Mouse (Mus musculus): Measurements from ENCODE around the gene Cdyl2. TPM values are rescaled to one million over a fixed set of nuclear protein-coding genes. Genes with fewer than 3 reads are reported as not detected.

The Cdyl2 gene
- polyA plus RNA-seq, 2 experiments: 3.1 to 8.7 TPM

DNA sequence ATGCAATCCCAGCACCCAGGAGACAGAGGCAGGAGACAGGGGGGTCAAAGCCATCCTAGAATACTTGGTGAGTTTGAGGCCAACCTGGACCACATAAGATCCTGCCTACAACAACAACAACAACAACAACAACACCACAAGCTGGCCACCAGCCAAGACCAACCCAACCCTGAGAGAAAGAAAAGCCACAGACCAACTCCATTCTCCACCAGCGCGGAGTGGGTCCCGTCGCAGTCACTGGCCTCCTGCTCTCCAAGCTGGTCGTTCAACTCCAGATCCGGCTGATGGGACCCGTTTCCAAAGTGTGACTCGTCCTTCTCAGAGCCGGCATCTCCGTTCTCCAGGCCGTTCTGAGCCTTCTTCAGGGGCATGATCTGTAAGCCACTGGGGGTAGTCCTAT is 109.2 kb downstream of the Cdyl2 start:
- Histone ChIP-seq H3K4me2 (replicated peaks; ENCODE audit: low read depth, low read length, severe bottlenecking) (no peak overlapping the region), H3K9me3 (ENCODE audit: control insufficient read depth, low read length) (no peaks in the 10 kb centered on the region), H3K9ac (ENCODE audit: low read depth, low read length, severe bottlenecking) (no peak overlapping the region), H3K4me3 (replicated peaks; ENCODE audit: low read length) (no peak overlapping the region), H3K36me3 (ENCODE audit: control insufficient read depth, insufficient read depth, low read length) (peaks cover 3% of the 10 kb centered on the region; the same call in 1 of the 2 replicates), H3K27ac (replicated peaks; ENCODE audit: low read depth, low read length) (no peak overlapping the region), H3K4me1 (ENCODE audit: control insufficient read depth, insufficient read depth, low read length) (no peaks in the 10 kb centered on the region), H3K27me3 (ENCODE audit: control insufficient read depth, insufficient read depth, low read length) (no peaks in the 10 kb centered on the region)
- WGBS: 92% methylated on average over 8 of the region's 11 CpGs
- ATAC-seq (ENCODE audit: low FRiP score, low read depth): no peak
- TF ChIP-seq POLR2A (IDR thresholded peaks at IDR 0.05; ENCODE audit: borderline replicate concordance, extremely low read depth, insufficient read depth, insufficient read length): no peak
- no peak for DNase-seq (ENCODE audit: low spot score)

DNA sequence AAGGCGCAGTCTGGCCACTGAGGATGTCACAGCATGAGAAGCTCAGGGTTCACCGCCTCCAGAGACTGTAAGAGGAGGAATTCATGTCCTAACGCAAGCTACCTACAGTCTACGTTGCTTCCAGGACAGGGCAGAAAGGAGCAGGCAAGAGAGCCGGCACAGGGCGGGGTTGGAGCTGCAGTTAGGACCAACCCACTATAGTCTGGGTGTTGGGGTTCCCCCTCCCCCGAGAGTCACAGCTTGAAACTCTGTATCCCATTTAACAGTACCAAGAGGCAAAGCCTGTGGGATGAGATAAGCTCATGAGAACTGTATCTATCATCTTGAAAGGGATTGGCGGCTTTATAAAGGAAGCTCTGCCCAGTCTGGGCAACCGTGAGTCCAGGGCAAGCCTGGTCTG is 110.5 kb downstream of the Cdyl2 start:
- 73% methylated on average over 9 of the region's 9 CpGs for WGBS
- no peak overlapping the region for H3K4me3 ChIP-seq (replicated peaks; ENCODE audit: low read length)

DNA sequence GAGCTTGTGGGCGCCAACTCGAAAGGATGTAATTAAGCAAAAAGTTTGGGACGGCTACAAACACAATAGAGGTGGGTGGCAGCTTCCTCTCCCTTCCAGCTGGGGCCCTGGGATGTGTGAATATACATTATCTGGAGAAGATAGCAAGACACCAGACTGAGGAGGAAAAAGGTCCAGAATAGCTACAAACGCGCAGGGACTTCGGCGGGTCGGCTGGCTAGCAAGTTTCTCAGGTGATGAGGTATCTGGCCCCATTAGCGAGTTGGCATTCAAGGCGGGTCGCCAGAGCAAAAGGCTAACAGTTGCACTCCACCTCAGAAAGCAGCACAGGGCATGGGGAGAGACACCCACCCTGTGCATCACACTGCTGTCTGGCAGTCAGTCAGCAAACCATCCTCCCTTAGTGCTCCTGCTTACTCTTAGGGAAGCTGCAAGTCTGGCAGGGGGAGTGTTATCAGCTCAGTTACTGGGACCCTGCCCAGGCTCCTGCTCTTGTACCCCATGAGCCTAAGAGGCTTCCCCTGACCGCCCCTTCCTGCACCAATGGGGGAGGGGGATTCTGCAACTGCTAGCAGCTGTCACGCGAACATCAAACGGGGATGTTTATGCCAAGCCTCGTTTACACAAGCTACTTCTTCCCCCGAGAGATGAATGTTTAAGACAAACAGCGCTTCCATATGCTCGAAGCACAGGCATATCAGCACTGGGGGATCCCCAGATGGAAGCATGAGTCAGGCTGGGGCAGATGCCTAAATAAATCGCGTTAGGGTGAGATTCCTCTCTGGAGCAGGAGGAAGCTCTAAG is 111.4 kb downstream of the Cdyl2 start:
- H3K9ac ChIP-seq (ENCODE audit: low read depth, low read length, severe bottlenecking): no peak overlapping the region
- DNase-seq (ENCODE audit: low spot score) (no peak), ATAC-seq (ENCODE audit: low FRiP score, low read depth) (no peak)
- no peak overlapping the region for H3K27ac ChIP-seq (replicated peaks; ENCODE audit: low read depth, low read length)
- H3K4me2 ChIP-seq (replicated peaks; ENCODE audit: low read depth, low read length, severe bottlenecking): no peak overlapping the region
- 57% methylated on average over 21 of the region's 21 CpGs for WGBS
- no peak overlapping the region for H3K4me3 ChIP-seq (replicated peaks; ENCODE audit: low read length)
- H3K4me1 ChIP-seq (ENCODE audit: control insufficient read depth, insufficient read depth, low read length): no peaks in the 10 kb centered on the region
- peaks cover 3% of the 10 kb centered on the region; the same call in 1 of the 2 replicates for H3K36me3 ChIP-seq (ENCODE audit: control insufficient read depth, insufficient read depth, low read length)
- no peak for TF ChIP-seq POLR2A (IDR thresholded peaks at IDR 0.05; ENCODE audit: borderline replicate concordance, extremely low read depth, insufficient read depth, insufficient read length)
- H3K27me3 ChIP-seq (ENCODE audit: control insufficient read depth, insufficient read depth, low read length): no peaks in the 10 kb centered on the region
- no peaks in the 10 kb centered on the region for H3K9me3 ChIP-seq (ENCODE audit: control insufficient read depth, low read length)

More for the DNA sequence above, 110.5 kb downstream of the Cdyl2 start:
- DNase-seq (ENCODE audit: low spot score): no peak
- Histone ChIP-seq H3K4me2 (replicated peaks; ENCODE audit: low read depth, low read length, severe bottlenecking) (no peak overlapping the region), H3K9me3 (ENCODE audit: control insufficient read depth, low read length) (no peaks in the 10 kb centered on the region), H3K27me3 (ENCODE audit: control insufficient read depth, insufficient read depth, low read length) (no peaks in the 10 kb centered on the region), H3K36me3 (ENCODE audit: control insufficient read depth, insufficient read depth, low read length) (peaks cover 3% of the 10 kb centered on the region; the same call in 1 of the 2 replicates), H3K9ac (ENCODE audit: low read depth, low read length, severe bottlenecking) (no peak overlapping the region), H3K27ac (replicated peaks; ENCODE audit: low read depth, low read length) (no peak overlapping the region), H3K4me1 (ENCODE audit: control insufficient read depth, insufficient read depth, low read length) (no peaks in the 10 kb centered on the region)
- TF ChIP-seq POLR2A (IDR thresholded peaks at IDR 0.05; ENCODE audit: borderline replicate concordance, extremely low read depth, insufficient read depth, insufficient read length): no peak
- ATAC-seq (ENCODE audit: low FRiP score, low read depth): no peak

DNA sequence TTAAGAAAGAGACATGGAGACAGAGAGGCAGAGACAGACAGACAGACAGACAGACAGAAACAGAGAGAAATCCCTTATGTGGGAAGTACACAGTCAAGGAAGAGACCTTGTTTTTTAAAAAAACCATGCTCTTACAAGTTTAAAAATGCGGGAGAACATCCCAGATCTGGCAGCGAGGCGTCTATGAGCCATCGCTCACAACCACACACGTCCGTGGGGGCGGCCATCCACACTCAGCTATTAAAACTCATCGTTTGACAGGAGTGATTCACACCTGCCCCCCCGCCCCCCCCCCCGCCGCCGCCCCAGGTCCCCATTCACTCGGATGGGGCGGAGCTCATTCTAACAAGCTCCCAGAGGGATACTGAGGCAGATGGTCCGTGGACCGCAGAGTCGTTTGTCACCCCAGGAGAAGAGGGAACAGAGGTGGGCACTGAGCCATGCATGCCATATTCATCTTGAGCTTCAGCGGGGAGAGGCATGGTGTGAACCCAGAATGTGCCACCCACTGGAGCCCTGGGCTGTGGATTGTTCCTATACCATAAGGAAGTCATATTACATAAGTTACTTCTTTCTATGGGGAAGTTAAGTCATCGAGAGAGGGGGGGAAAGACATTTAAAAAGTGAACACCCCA is 113.0 kb downstream of the Cdyl2 start:
- no peak overlapping the region for H3K9ac ChIP-seq (ENCODE audit: low read depth, low read length, severe bottlenecking)
- no peak overlapping the region for H3K27ac ChIP-seq (replicated peaks; ENCODE audit: low read depth, low read length)
- 81% methylated on average over 19 of the region's 19 CpGs for WGBS
- H3K4me2 ChIP-seq (replicated peaks; ENCODE audit: low read depth, low read length, severe bottlenecking): no peak overlapping the region
- H3K4me1 ChIP-seq (ENCODE audit: control insufficient read depth, insufficient read depth, low read length): no peaks in the 10 kb centered on the region
- H3K27me3 ChIP-seq (ENCODE audit: control insufficient read depth, insufficient read depth, low read length): no peaks in the 10 kb centered on the region
- DNase-seq (ENCODE audit: low spot score): no peak
- no peaks in the 10 kb centered on the region for H3K9me3 ChIP-seq (ENCODE audit: control insufficient read depth, low read length)
- peaks cover 3% of the 10 kb centered on the region; the same call in 1 of the 2 replicates for H3K36me3 ChIP-seq (ENCODE audit: control insufficient read depth, insufficient read depth, low read length)
- TF ChIP-seq POLR2A (IDR thresholded peaks at IDR 0.05; ENCODE audit: borderline replicate concordance, extremely low read depth, insufficient read depth, insufficient read length): no peak
- no peak for ATAC-seq (ENCODE audit: low FRiP score, low read depth)
- no peak overlapping the region for H3K4me3 ChIP-seq (replicated peaks; ENCODE audit: low read length)

DNA sequence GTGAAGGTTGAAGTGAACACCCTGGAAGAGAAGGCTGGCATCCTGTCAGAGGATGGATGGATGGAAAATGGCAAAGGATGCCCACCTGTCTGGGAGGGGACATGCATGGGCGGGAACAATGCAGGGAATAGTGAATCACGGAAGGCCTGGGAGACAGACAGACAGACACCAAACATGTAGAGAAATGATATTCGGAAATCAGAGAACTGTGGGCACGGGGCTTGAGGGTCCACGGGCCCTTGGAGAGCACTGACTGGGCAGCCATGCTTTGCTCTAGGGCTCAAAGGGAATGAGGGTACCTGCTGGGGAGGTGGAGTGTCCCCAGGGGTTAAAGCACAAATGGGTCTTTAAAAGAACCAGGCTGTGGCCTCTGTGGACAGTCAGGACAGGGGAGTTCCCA is 113.6 kb downstream of the Cdyl2 start:
- 89% methylated on average over 5 of the region's 5 CpGs for WGBS
- no peak for ATAC-seq (ENCODE audit: low FRiP score, low read depth)
- H3K4me1 ChIP-seq (ENCODE audit: control insufficient read depth, insufficient read depth, low read length): no peaks in the 10 kb centered on the region

More for the DNA sequence above, 113.6 kb downstream of the Cdyl2 start:
- no peaks in the 10 kb centered on the region for H3K9me3 ChIP-seq (ENCODE audit: control insufficient read depth, low read length)
- H3K27me3 ChIP-seq (ENCODE audit: control insufficient read depth, insufficient read depth, low read length): no peaks in the 10 kb centered on the region
- no peak overlapping the region for H3K9ac ChIP-seq (ENCODE audit: low read depth, low read length, severe bottlenecking)
- H3K27ac ChIP-seq (replicated peaks; ENCODE audit: low read depth, low read length): no peak overlapping the region
- no peak overlapping the region for H3K4me2 ChIP-seq (replicated peaks; ENCODE audit: low read depth, low read length, severe bottlenecking)
- no peak for DNase-seq (ENCODE audit: low spot score)
- no peak for TF ChIP-seq POLR2A (IDR thresholded peaks at IDR 0.05; ENCODE audit: borderline replicate concordance, extremely low read depth, insufficient read depth, insufficient read length)
- H3K4me3 ChIP-seq (replicated peaks; ENCODE audit: low read length): no peak overlapping the region
- peaks cover 3% of the 10 kb centered on the region; the same call in 1 of the 2 replicates for H3K36me3 ChIP-seq (ENCODE audit: control insufficient read depth, insufficient read depth, low read length)
